8 mouse cellular contexts compared by ENCODE assay signal in the genomic region with DNA sequence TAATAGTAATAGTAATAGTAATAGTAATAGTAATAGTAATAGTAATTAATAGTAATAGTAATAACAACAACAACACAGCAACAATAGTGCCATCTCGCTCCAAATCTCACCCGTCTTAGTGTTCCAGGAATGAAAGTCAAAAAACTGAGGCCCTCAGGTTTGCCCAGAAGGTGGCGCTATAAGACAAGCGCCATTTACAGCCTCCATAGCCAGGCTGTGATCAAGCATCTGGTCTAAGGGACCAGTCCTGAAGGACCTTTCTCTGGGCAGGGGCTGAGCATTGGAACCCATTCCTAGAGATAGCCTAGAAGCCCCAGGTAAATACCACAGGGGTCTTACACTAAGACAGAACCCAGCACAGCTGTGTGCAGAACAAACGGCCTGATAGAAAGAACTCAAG. TPM values are rescaled to one million over a fixed set of nuclear protein-coding genes. Genes with fewer than 3 reads are reported as not detected.
DNase-seq lines count a peak whose midpoint lies in the region; ATAC-seq and TF ChIP-seq lines count a peak whose summit lies in the region.
"Had no signal": no experiment of that assay in that cellular context is flagged by ENCODE, and none has a peak within 500 bp of the region (broad histone marks: within the 10 kb centered on the region; RNA-seq: fewer than 3 reads in every experiment).

No protein-coding gene starts in this region.

- peak; percentile 40 for DNase-seq in G1E (ENCODE audit: low spot score)
- peak; percentile 81 for DNase-seq in adrenal gland, postnatal 10 days
- peak; percentile 80 for DNase-seq in embryo, embryonic 11.5 days (ENCODE audit: low read depth, low spot score)
- peak; percentile 69 to 82 for DNase-seq in kidney, postnatal 36 days
- DNase-seq in lung, postnatal 25 days (ENCODE audit: low spot score), result peak; percentile 62
- peak; percentile 62 for DNase-seq in right cerebral cortex, postnatal 14 days

- no peaks in the 10 kb centered on the region for H3K36me3 ChIP-seq in G1E (replicated peaks)
- H3K36me3 ChIP-seq: limb, embryonic 15.5 days had no signal

- H3K27me3 ChIP-seq in G1E (ENCODE audit: insufficient read depth, low read length), result peaks cover 43% of the 10 kb centered on the region

- TF ChIP-seq CTCF in G1E (IDR thresholded peaks at IDR 0.05; ENCODE audit: low read depth, low read length), result peak; percentile 79

- ATAC-seq in G1E (ENCODE audit: extremely low read depth, insufficient number of reproducible peaks, low FRiP score, poor library complexity, severe bottlenecking), result no peak
- peak; percentile 52; the same call in 1 of the 2 replicates for ATAC-seq in granulocyte monocyte progenitor cell, adult 5-6 weeks (replicated peaks; ENCODE audit: poor library complexity, severe bottlenecking)

- H3K4me3 ChIP-seq in G1E (ENCODE audit: low read depth, low read length), result no peak overlapping the region
- H3K4me3 ChIP-seq: limb, embryonic 15.5 days had no signal

- no peaks in the 10 kb centered on the region for H3K9me3 ChIP-seq in G1E (replicated peaks)
- H3K9me3 ChIP-seq: limb, embryonic 15.5 days had no signal

- H3K4me1 ChIP-seq in G1E (ENCODE audit: insufficient read depth, low read depth, low read length), result peaks cover 8% of the 10 kb centered on the region

RNA-seq across cellular contexts. Expression of gene Copz2, which starts 17.5 kb away (rescaled TPM):
- 9.0 and 16.3 TPM in 2 replicates for total RNA-seq in G1E (2014; fragmentation: Nextera tagmentation)
- 1.5 and 3.1 TPM in 2 replicates for total RNA-seq in G1E (2017)
- polyA plus RNA-seq in G1E (2012), result 0.48 and 0.52 TPM in 2 replicates
- total RNA-seq in adrenal gland, postnatal 10 days (2021), result 10 to 100 TPM; 45.5 to 50.3 TPM
- total RNA-seq in granulocyte monocyte progenitor cell, adult 5-6 weeks (2014; fragmentation: Nextera tagmentation), result 1.4 and 7.4 TPM in 2 replicates
- 3.9 and 4.4 TPM in 2 replicates for total RNA-seq in granulocyte monocyte progenitor cell, adult 5-6 weeks (2017)

RNA-seq across cellular contexts. Expression of gene Nfe2l1, which starts 37.4 kb away (rescaled TPM):
- total RNA-seq in G1E (2014; fragmentation: Nextera tagmentation), result 56.3 and 70.5 TPM in 2 replicates
- total RNA-seq in G1E (2017), result 22.5 and 24.0 TPM in 2 replicates
- polyA plus RNA-seq in G1E (2012), result 29.1 and 35.9 TPM in 2 replicates
- total RNA-seq in adrenal gland, postnatal 10 days (2021), result 100 to 1,000 TPM; 300 to 307 TPM
- 22.2 and 39.8 TPM in 2 replicates for total RNA-seq in granulocyte monocyte progenitor cell, adult 5-6 weeks (2014; fragmentation: Nextera tagmentation)
- 35.2 and 39.9 TPM in 2 replicates for total RNA-seq in granulocyte monocyte progenitor cell, adult 5-6 weeks (2017)

RNA-seq across cellular contexts. Expression of gene Cdk5rap3, which starts 49.1 kb away (rescaled TPM):
- total RNA-seq in G1E (2014; fragmentation: Nextera tagmentation), result 30.6 and 31.7 TPM in 2 replicates
- 51.3 and 59.3 TPM in 2 replicates for total RNA-seq in G1E (2017)
- 63.6 TPM in 2 replicates for polyA plus RNA-seq in G1E (2012)
- total RNA-seq in adrenal gland, postnatal 10 days (2021), result 10 to 100 TPM; 54.1 to 54.9 TPM
- 53.6 and 66.7 TPM in 2 replicates for total RNA-seq in granulocyte monocyte progenitor cell, adult 5-6 weeks (2014; fragmentation: Nextera tagmentation)
- 68.4 and 68.9 TPM in 2 replicates for total RNA-seq in granulocyte monocyte progenitor cell, adult 5-6 weeks (2017)

Comparison
In these comparisons a context has a peak if more than half of its experiments do, and no peak if none do; other contexts are left out.
1. RNA of gene Nfe2l1, which starts 37.4 kb away (total RNA-seq): 300 to 307 TPM in adrenal gland, postnatal 10 days; 22.5 to 70.5 TPM in G1E and 22.2 to 39.9 TPM in granulocyte monocyte progenitor cell, adult 5-6 weeks; every median in the first group is over 4 times any median in the second.
2. Peak in every context shown above with its lines, with median percentiles within 50 percentile points of each other: DNase-seq.